Mouse (Mus musculus): ENCODE measurements around the gene E030018B13Rik.

The E030018B13Rik gene

GRCm38 (mm10) chr7:63957872-63958640, 41.4 kb downstream of the E030018B13Rik start:
- no peak for DNase-seq (ENCODE audit: low read depth in 2 of 2, low spot score in 2 of 2)

- DNase-seq (ENCODE audit: low read depth in 2 of 2, low spot score in 2 of 2): no peak
Observed at GRCm38 (mm10) chr7:63963632-63964031, 47.0 kb downstream of the E030018B13Rik start.

DNA sequence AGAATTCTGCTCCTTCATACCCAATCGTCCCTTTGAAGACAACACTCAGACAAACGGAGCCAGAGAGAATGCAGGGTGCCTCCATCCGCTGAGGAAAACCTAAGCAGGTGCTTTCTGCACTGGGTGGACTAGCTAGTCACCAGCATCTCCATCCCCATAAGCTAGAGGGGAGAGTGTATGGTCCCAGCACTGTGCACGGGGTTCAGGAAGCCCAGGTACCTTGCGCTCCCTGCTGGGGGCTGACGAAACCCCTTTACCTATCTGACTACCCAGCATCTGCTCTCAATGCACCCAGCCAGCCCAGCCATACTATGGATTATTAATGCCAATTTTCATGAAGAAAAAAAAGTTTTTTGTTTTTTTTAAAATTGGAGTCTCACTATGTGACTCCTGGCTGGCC, 47.5 kb downstream of the E030018B13Rik start:
- DNase-seq (ENCODE audit: low read depth in 2 of 2, low spot score in 2 of 2): no peak

GRCm38 (mm10) chr7:63965135-63965534, 48.5 kb downstream of the E030018B13Rik start:
- no peak for DNase-seq (ENCODE audit: low read depth in 2 of 2, low spot score in 2 of 2)

GRCm38 (mm10) chr7:63965635-63966418, 49.2 kb downstream of the E030018B13Rik start:
- DNase-seq (ENCODE audit: low read depth in 2 of 2, low spot score in 2 of 2): no peak

- DNase-seq (ENCODE audit: low read depth in 2 of 2, low spot score in 2 of 2): no peak
Observed at GRCm38 (mm10) chr7:63969941-63970340, 53.3 kb downstream of the E030018B13Rik start.
